Mouse (Mus musculus) layer of hippocampus, postnatal 14 days (tissue): Measurements from ENCODE around the gene Esrra. TPM values are rescaled to one million over a fixed set of nuclear protein-coding genes. Genes with fewer than 3 reads are reported as not detected.
"Not testable (repeated sequence)": the region's sequence is repeated elsewhere in the genome, so short reads cannot be mapped to it uniquely, and the experiment has no call there.

Experiments used
- DNase-seq, 2 experiments: peaks; one replicate each; pipeline ENCODE4 v3.0.0; 2021 to 2022; ENCODE audit warnings: low spot score in 2 of 2, mixed read lengths in 1 of 2
- total RNA-seq, 2 experiments: library from RNA; stranded (reverse); gene quantifications; 2 replicates each; pipeline ENCODE4 v1.2.3; 2021

Esrra gene
- total RNA-seq, 2 experiments from 2014 or later, result 52.6 to 59.2 TPM

- DNase-seq, result no peak
Measured at GRCm38 (mm10) chr19:6922901-6923735, 1.5 kb upstream of the Esrra start.

- no peak for DNase-seq
Measured at GRCm38 (mm10) chr19:6920741-6921636, 624 bp downstream of the Esrra start.

DNA sequence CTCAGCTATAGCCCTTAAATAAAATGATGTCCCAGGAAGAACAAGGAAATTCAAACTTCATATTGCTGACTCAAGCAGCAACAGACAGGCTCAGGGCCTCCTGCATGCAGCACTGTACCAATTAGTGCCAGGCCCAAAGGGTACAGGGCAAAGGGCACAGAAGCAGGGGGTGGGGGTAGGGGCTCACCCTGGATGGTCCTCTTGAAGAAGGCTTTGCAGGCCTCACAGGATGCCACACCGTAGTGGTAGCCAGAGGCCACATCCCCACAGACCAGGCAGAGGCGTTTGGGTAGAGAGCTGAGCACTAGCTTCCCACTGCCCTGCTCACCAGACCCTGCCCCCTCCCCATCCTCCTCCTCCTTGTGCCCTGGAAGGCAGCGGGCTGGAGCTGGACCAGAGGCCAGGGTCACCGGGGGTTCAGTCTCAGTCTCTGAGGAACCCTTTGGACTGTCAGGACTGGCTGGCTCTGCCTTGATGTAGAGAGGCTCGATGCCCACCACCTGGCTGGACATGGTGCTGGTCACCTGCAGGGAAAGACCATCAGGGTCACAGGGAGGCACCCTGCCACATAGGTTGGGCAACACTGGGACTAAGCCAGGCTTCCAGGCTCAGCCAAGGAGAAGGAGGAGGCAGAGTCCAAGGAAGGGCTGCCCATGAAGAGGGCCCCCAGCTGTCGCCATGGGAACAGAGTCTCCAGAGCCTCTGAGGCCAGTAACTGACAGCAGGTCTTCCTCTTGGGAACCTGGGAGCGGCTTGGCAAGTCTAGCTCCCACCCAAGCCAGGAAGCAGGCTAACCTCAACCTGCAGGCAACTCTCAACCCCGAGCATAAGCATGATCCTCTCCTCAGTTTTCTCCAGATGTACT lies 1.5 kb downstream of the Esrra start:
- no peak for DNase-seq

- no peak for DNase-seq
Measured at GRCm38 (mm10) chr19:6919431-6919830, 2.2 kb downstream of the Esrra start.

- no peak for DNase-seq
Measured at GRCm38 (mm10) chr19:6918321-6918720, 3.3 kb downstream of the Esrra start.

GRCm38 (mm10) chr19:6916496-6916895 lies 5.1 kb downstream of the Esrra start:
- DNase-seq, result no peak

DNA sequence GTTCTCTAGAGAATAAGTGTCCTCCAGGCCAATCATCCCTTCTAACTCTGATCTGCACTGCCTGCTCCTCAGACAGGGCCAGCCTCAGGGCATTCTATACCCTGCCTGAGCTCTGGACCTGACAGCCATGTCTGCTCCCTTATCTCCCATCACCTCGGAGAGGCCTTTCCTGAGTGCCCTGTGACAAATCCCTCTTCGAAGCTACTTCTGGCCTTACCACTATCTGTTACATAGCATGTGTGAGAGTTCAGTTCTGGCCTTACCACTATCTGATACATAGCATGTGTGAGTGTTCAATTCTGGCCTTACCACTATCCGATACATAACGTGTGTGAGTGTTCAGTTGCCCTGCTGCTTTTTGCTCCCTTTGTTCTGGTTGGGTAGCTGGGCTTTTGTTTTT lies 6.3 kb downstream of the Esrra start:
- DNase-seq, result no peak

- DNase-seq, result no peak
Measured at GRCm38 (mm10) chr19:6914540-6914939, 7.1 kb downstream of the Esrra start.

DNA sequence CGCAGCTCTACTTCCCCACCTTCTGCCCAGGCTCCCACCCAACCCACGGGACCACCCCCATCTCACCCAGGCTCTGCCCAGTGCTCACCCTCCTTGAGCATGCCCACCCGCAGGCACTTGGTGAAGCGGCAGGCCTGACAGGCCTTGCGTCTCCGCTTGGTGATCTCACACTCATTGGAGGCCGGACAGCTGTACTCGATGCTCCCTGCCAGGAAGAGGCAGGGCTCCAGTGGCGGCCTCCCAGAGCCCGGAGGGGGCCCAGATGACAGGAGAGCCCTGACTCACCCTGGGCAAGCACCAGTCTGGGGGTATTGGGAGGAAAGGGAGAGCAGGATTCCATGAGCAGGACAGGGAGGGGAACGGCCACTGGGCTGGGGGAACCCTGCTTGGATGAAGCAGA lies 7.6 kb downstream of the Esrra start:
- DNase-seq, result no peak

GRCm38 (mm10) chr19:6913036-6913435 lies 8.6 kb downstream of the Esrra start:
- no peak for DNase-seq

- DNase-seq, result no peak
Measured at GRCm38 (mm10) chr19:6912205-6912970, 9.2 kb downstream of the Esrra start.

- no peak for DNase-seq
Measured at GRCm38 (mm10) chr19:6911101-6912074, 10.2 kb downstream of the Esrra start.

DNA sequence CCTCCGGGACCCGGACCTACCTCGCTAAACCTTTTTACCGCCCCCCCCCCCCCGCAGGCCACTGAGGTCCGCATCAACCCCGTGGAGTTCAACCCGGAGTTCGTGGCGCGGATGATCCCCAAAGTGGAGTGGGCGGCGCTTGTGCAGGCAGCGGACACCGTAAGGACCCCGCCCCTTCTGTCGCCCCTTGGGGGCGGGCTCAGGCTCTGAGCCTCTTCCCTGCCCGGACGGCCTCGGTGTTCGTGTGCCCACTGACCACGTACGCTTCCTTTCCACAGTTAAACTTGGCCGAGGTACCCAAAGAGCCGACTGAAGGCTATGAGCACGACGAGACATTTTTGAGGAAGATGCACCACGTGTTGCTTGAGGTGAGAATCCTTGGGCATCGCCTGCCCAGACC lies 11.3 kb downstream of the Esrra start:
- DNase-seq, result not testable (repeated sequence)

GRCm38 (mm10) chr19:6909507-6910289 lies 11.9 kb downstream of the Esrra start, which contains the start of the genes Trmt112 and Prdx5:
Gene Trmt112, plus strand, starts transcription at chr19:6909698.
Gene Prdx5, minus strand, starts transcription at chr19:6910106.
- peak; percentile 90 to 95 for DNase-seq

DNA sequence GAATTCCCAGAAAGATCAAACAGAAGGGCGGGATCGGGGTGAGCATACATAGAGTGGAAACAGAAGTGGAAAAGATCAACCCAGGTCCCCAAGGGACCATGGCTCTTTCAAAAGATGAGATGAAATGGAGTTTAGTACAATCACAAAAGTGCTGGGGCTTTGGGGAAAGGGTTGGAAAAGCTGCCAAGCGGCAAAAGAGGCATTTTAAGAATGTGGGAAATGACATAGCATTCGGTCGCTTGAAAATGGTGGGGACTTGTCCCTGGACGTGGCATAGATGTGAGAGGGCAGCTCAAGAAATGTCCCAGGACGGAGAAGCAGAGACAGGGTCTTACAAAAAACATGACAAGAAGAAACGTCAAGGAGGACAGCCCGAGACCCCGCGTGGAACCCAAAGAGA lies 12.6 kb downstream of the Esrra start:
- no peak for DNase-seq

- DNase-seq, result no peak
Measured at GRCm38 (mm10) chr19:6907811-6908540, 13.6 kb downstream of the Esrra start.

DNA sequence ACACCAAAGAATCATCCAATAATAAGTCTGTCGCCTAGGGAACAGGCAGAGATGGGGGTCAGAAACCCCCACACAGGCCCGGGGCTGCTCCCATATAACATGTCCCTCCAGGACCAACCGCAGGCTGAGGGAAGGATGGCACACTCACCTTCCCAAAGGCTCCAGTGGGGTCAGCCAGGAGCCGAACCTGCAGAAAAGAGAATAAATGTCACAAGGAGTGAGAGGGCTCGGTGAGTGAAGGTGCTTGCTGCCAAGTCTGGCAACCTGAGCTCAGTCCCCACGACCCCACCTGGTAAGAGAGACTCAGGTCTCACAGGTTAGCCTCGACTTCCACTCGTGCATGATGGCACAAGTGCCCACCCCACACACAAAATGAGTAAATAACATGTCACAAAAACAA lies 14.5 kb downstream of the Esrra start:
- no peak for DNase-seq

GRCm38 (mm10) chr19:6906199-6906598 lies 15.4 kb downstream of the Esrra start:
- no peak for DNase-seq
